Mouse (Mus musculus) embryonic stem cell, embryonic (primary cell): ENCODE results near the gene Cmip.

Experiments used
- CTCF ChIA-PET, 4 experiments: fragments of 300-600 bp in 2 of 4; fragments of 350-600 bp in 2 of 4; sonication (Branson Sonifier 250); formaldehyde crosslinking; loops; one replicate each; lab custom pipeline; 2022; ENCODE audit warnings: inconsistent platforms in 2 of 4; lab: Charles Lee
- POLR2A ChIA-PET, 4 experiments: fragments of 300-600 bp in 2 of 4; fragments of 350-600 bp in 2 of 4; sonication (Branson Sonifier 250); formaldehyde crosslinking; loops; one replicate each; lab custom pipeline; 2022; ENCODE audit warnings: antibody characterized with exemption in 4 of 4, inconsistent platforms in 1 of 4; lab: Charles Lee

The Cmip gene

GRCm38 (mm10) chr8:117301457-117302041 lies 44.7 kb downstream of the Cmip start:
- POLR2A ChIA-PET = no interaction called here
- CTCF ChIA-PET = interaction anchor here in 1 of 4 experiments (0.6 kb wide), 2 partner anchors 21 to 61 kb away, joined by 3 read pairs; no protein-coding TSS in a partner anchor

- CTCF ChIA-PET = interaction anchor here in 2 of 4 experiments (0.6 kb wide), 2 partner anchors 21 to 84 kb away, joined by 3 to 6 read pairs; no protein-coding TSS in a partner anchor
- POLR2A ChIA-PET = interaction anchor here in 1 of 4 experiments (0.6 kb wide), 1 partner anchor 11 kb away, joined by 3 read pairs; no protein-coding TSS in a partner anchor
Observed at GRCm38 (mm10) chr8:117302072-117302471, 45.2 kb downstream of the Cmip start.

GRCm38 (mm10) chr8:117303666-117304065 lies 46.8 kb downstream of the Cmip start:
- ChIA-PET POLR2A (interaction anchor here in 1 of 4 experiments (0.7 kb wide), 1 partner anchor 72 kb away, joined by 3 read pairs; no protein-coding TSS in a partner anchor), CTCF (no interaction called here)

GRCm38 (mm10) chr8:117305405-117305804 lies 48.5 kb downstream of the Cmip start:
- ChIA-PET CTCF (no interaction called here), POLR2A (interaction anchor here in 3 of 4 experiments (0.6 to 1.3 kb wide), 3 partner anchors 15 to 49 kb away, joined by 3 read pairs; no protein-coding TSS in a partner anchor)

GRCm38 (mm10) chr8:117306756-117307155 lies 49.9 kb downstream of the Cmip start:
- ChIA-PET CTCF (interaction anchor here in 1 of 4 experiments (0.6 kb wide), 1 partner anchor 173 kb away, joined by 3 read pairs; no protein-coding TSS in a partner anchor), POLR2A (interaction anchor here in 1 of 4 experiments (1.2 kb wide), 1 partner anchor 11 kb away, joined by 3 read pairs; no protein-coding TSS in a partner anchor)

GRCm38 (mm10) chr8:117307221-117307620 lies 50.4 kb downstream of the Cmip start:
- ChIA-PET POLR2A (interaction anchor here in 1 of 4 experiments (1.2 kb wide), 1 partner anchor 10 kb away, joined by 3 read pairs; no protein-coding TSS in a partner anchor), CTCF (interaction anchor here in 1 of 4 experiments (0.6 kb wide), 1 partner anchor 174 kb away, joined by 3 read pairs; no protein-coding TSS in a partner anchor)

- CTCF ChIA-PET = interaction anchor here in 1 of 4 experiments (0.6 kb wide), 1 partner anchor 200 kb away, joined by 9 read pairs; no protein-coding TSS in a partner anchor
- POLR2A ChIA-PET = interaction anchor here in 1 of 4 experiments (0.6 kb wide), 1 partner anchor 15 kb away, joined by 3 read pairs; no protein-coding TSS in a partner anchor
Observed at GRCm38 (mm10) chr8:117308303-117309095, 51.6 kb downstream of the Cmip start.

- ChIA-PET CTCF (no interaction called here), POLR2A (no interaction called here)
Observed at GRCm38 (mm10) chr8:117309653-117310274, 52.9 kb downstream of the Cmip start.

GRCm38 (mm10) chr8:117310961-117311561 lies 54.2 kb downstream of the Cmip start:
- POLR2A ChIA-PET = interaction anchor here in 2 of 4 experiments (0.5 to 1.7 kb wide), 4 partner anchors 10 to 77 kb away, joined by 3 to 4 read pairs (median 4); no protein-coding TSS in a partner anchor
- CTCF ChIA-PET = interaction anchor here in 3 of 4 experiments (0.5 to 1.0 kb wide), 5 partner anchors 11 to 203 kb away, joined by 3 to 4 read pairs (median 3); no protein-coding TSS in a partner anchor

GRCm38 (mm10) chr8:117314308-117314953 lies 57.6 kb downstream of the Cmip start:
- POLR2A ChIA-PET = interaction anchor here in 2 of 4 experiments (0.6 to 1.4 kb wide), 8 partner anchors 9 to 480 kb away, joined by 3 to 5 read pairs (median 3); no protein-coding TSS in a partner anchor
- CTCF ChIA-PET = interaction anchor here (0.5 to 1.3 kb wide), 5 partner anchors 25 to 644 kb away, joined by 3 to 4 read pairs (median 3); no protein-coding TSS in a partner anchor

- CTCF ChIA-PET = no interaction called here
- POLR2A ChIA-PET = interaction anchor here in 1 of 4 experiments (0.6 to 1.3 kb wide), 4 partner anchors 9 to 285 kb away, joined by 3 to 5 read pairs (median 5); no protein-coding TSS in a partner anchor
Observed at GRCm38 (mm10) chr8:117315727-117316126, 58.9 kb downstream of the Cmip start.

GRCm38 (mm10) chr8:117317478-117317877 lies 60.6 kb downstream of the Cmip start:
- CTCF ChIA-PET = interaction anchor here in 2 of 4 experiments (0.6 to 1.4 kb wide), 2 partner anchors 16 to 80 kb away, joined by 3 read pairs; no protein-coding TSS in a partner anchor

GRCm38 (mm10) chr8:117318911-117319826 lies 62.3 kb downstream of the Cmip start:
- ChIA-PET CTCF (interaction anchor here in 1 of 4 experiments (0.6 kb wide), 1 partner anchor 74 kb away, joined by 3 read pairs; no protein-coding TSS in a partner anchor), POLR2A (interaction anchor here in 3 of 4 experiments (0.7 to 1.3 kb wide), 3 partner anchors 14 to 118 kb away, joined by 3 read pairs; no protein-coding TSS in a partner anchor)

More at GRCm38 (mm10) chr8:117317478-117317877, 60.6 kb downstream of the Cmip start:
- POLR2A ChIA-PET = interaction anchor here in 1 of 4 experiments (0.8 to 1.8 kb wide), 6 partner anchors 11 to 147 kb away, joined by 3 to 6 read pairs (median 4); no protein-coding TSS in a partner anchor

- ChIA-PET POLR2A (interaction anchor here in 2 of 4 experiments (1.1 to 3.5 kb wide), 6 partner anchors 9 to 76 kb away, joined by 3 to 13 read pairs (median 4); no protein-coding TSS in a partner anchor), CTCF (interaction anchor here in 1 of 4 experiments (0.7 kb wide), 1 partner anchor 173 kb away, joined by 3 read pairs; no protein-coding TSS in a partner anchor)
Observed at GRCm38 (mm10) chr8:117320616-117321015, 63.8 kb downstream of the Cmip start.

GRCm38 (mm10) chr8:117321232-117321631 lies 64.4 kb downstream of the Cmip start:
- ChIA-PET CTCF (interaction anchor here in 1 of 4 experiments (0.7 kb wide), 1 partner anchor 172 kb away, joined by 3 read pairs; no protein-coding TSS in a partner anchor), POLR2A (interaction anchor here in 2 of 4 experiments (1.1 to 3.5 kb wide), 5 partner anchors 10 to 77 kb away, joined by 3 to 13 read pairs (median 4); no protein-coding TSS in a partner anchor)
